Mouse (Mus musculus): ENCODE data around the gene Slc38a7. TPM values are rescaled to one million over a fixed set of nuclear protein-coding genes. Genes with fewer than 3 reads are reported as not detected.
"Not testable (repeated sequence)": the region's sequence is repeated elsewhere in the genome, so short reads cannot be mapped to it uniquely, and the experiment has no call there.

Gene Slc38a7
- total RNA-seq, 2 experiments from 2014 or later = 17.6 to 22.1 TPM

GRCm38 (mm10) chr8:95807331-95807843, 46.0 kb downstream of the Slc38a7 start, which contains the start of gene Cnot1:
TSS of gene Cnot1 (minus strand) at chr8:95807464.
- DNase-seq = peak; percentile 95

- peak; percentile 12 to 57 for DNase-seq
Measured at GRCm38 (mm10) chr8:95806461-95807191, 46.7 kb downstream of the Slc38a7 start.

- DNase-seq = no peak
Measured at GRCm38 (mm10) chr8:95805482-95805881, 47.9 kb downstream of the Slc38a7 start.

- no peak for DNase-seq
Measured at GRCm38 (mm10) chr8:95802231-95802630, 51.1 kb downstream of the Slc38a7 start.

- no peak for DNase-seq
Measured at GRCm38 (mm10) chr8:95801476-95802064, 51.8 kb downstream of the Slc38a7 start.

GRCm38 (mm10) chr8:95800353-95800752, 53.0 kb downstream of the Slc38a7 start:
- no peak for DNase-seq

GRCm38 (mm10) chr8:95799891-95800290, 53.4 kb downstream of the Slc38a7 start:
- no peak for DNase-seq

- DNase-seq = no peak
Measured at GRCm38 (mm10) chr8:95799117-95799516, 54.2 kb downstream of the Slc38a7 start.

- not testable (repeated sequence) for DNase-seq
Measured at GRCm38 (mm10) chr8:95795333-95796061, 57.8 kb downstream of the Slc38a7 start.

Other genes starting within 250 kb of the Slc38a7 start
- 1 to 10 TPM; 2.9 to 3.2 TPM for gene Gins3, start 220.1 kb downstream of the Slc38a7 start, total RNA-seq (2021)
- gene Ndrg4, start 176.6 kb downstream of the Slc38a7 start, total RNA-seq (2021) = 10 to 100 TPM; 16.1 to 21.6 TPM
- 10 to 100 TPM; 30.1 to 35.5 TPM for gene Setd6, start 137.7 kb downstream of the Slc38a7 start, total RNA-seq (2021)
- gene Cnot1, start 46.1 kb downstream of the Slc38a7 start, total RNA-seq (2021) = 100 to 1,000 TPM; 148 to 168 TPM
- 100 to 1,000 TPM; 170 to 181 TPM for gene Sap18b, start 28.2 kb downstream of the Slc38a7 start, total RNA-seq (2021)
- 100 to 1,000 TPM; 122 to 138 TPM for gene Got2, start 35.0 kb upstream of the Slc38a7 start, total RNA-seq (2021)